Mouse (Mus musculus): Measurements from ENCODE around the gene Bcat1.
A peak's percentile ranks its signal among the peaks of the same experiment; 100 is the strongest.
"Not testable (repeated sequence)": the region's sequence is repeated elsewhere in the genome, so short reads cannot be mapped to it uniquely, and the experiment has no call there.

Bcat1 gene

DNA sequence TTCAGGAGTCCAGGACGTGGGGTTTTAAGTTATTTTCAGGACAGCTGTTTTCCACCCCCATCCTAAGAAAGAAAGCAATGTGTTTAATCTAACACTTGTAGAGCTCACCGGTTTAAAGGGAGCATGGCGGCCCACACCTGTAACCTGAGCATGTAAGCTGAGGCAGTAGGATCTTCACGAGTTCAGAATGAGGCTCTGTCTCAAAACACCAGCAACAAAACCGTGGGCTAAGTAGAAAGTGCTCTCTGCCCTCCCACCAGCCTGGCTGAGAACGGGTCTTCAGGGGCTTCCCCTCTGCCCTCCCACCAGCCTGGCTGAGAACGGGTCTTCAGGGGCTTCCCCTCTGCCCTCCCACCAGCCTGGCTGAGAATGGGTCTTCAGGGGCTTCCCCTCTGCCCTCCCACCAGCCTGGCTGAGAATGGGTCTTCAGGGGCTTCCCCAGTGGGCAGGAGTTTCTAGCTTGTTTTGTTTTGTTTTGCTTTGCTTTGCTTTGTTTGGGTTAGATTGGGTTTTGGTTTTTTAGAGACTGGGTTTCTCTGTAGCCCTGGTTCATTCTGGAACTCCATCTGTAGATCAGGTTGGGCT, 17.1 kb upstream of the Bcat1 start:
- ATAC-seq (ENCODE audit: low TSS enrichment) = not testable (repeated sequence)

DNA sequence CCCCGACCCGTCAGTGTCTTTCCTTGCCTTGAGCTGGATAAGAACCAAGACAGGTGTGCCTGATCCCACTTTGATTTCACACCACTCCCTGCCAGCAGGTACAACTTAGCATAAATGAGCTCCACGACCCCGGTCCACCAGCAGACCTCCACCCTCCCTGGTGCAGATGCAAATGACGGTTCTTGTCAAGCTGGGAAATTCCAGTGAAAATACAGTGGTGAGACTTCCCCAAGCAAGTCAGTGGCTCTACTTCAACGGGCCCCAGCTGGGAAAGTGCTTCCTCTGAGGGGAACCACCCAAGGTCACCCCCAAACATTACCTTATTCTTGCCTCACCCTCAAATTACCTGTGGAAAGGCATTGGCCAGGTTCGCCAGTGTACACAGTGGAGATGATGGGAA, 16.0 kb upstream of the Bcat1 start:
- no peak for ATAC-seq (ENCODE audit: low TSS enrichment)

DNA sequence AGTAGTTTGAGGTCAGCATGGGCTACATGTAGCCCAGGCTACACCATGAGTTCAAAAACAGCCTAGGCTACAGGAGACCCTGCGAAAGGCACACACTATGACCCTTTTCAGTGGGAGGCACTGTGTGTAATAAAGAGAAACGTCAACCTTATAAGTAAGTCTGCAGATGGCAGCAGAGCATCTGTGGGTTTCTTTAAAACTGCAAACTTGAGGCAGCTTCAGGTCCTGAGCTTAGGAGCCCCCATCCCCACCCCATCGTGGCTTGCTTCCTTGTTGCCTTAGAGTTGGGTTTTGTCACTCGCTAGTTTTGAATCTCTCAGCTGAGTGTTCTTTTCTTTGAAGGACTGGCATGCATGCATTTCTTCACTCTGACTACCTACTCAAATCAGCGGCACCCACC, 14.9 kb upstream of the Bcat1 start:
- ATAC-seq (ENCODE audit: low TSS enrichment) = no peak

DNA sequence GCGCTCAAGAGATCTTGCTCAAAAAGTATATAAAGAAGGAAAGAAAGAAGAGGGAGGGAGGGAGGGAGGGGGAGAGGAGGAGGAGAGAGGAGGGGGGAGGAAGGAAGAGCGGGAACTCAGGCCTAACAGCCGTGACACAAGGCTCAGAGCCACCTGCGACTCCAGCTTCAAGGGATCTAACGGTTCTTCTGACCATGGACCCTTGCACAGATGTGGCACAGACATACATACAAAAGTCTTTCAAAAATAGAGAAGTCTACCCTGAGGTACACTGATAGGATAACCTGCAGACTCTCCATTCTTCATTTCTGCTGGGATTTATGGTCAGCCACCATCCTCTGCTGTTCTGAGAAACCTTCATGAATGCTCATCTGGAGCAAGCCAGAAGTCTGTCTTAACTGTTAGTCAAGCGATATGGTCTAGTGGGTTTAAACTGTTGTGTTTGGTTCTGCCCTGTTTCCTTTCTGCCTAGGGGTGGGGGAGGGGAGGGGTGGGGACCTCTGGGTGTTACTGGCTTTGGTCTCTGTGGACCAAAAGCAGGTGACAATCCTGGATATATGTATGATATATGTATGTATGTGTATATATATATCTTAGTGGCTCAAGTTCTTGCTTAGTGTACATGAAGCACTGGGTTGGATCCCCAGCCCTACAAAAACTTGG, 14.3 kb upstream of the Bcat1 start:
- no peak for ATAC-seq (ENCODE audit: low TSS enrichment)

DNA sequence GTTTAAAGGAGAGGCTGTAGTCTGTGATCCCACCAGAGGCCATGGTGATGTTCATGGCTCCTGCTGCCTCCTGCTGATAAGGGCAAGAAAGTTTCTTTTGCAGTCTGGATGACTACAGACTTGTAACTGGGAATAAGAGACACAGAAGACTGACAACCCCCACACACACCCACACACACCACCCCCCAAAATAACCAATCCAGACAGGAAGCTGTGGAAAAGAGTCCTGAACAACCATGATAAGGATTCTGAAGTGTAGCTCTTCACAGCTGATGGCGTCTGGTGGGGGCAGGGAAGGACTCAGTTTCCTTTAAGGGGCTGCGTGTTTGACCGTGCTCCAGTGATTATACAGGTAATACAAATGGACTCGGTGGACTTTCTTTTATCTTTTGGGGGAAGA, 13.4 kb upstream of the Bcat1 start:
- no peak for ATAC-seq (ENCODE audit: low TSS enrichment)

DNA sequence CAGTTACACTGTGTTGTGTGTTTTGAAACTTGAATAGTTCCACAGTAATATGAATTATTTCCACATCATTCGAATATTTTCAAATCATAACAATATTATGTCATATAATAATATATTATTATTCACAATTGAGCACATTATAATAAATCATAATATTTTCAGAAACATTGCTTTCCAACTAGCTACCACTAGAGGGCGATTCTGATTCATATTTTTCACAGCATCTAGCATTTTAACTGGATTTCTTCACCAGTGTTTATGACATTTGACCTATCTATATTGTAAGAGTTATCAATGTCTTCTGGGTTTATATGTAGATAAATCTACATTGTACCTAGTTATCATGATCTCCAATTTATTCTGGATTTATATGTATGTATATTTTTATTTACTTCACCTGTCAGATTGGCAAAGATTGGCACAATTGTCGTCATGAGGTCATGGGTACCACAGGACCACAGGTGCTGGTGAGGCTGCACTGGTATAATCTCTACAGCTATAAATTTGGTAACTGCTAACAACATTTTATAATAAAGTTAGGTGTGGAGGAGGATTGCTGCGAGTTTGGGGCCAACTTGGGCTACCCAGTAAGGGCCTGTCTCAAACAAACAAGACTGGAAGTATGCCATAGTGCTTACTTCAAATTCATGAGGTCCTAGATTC, 12.6 kb upstream of the Bcat1 start:
- ATAC-seq (ENCODE audit: low TSS enrichment) = no peak

DNA sequence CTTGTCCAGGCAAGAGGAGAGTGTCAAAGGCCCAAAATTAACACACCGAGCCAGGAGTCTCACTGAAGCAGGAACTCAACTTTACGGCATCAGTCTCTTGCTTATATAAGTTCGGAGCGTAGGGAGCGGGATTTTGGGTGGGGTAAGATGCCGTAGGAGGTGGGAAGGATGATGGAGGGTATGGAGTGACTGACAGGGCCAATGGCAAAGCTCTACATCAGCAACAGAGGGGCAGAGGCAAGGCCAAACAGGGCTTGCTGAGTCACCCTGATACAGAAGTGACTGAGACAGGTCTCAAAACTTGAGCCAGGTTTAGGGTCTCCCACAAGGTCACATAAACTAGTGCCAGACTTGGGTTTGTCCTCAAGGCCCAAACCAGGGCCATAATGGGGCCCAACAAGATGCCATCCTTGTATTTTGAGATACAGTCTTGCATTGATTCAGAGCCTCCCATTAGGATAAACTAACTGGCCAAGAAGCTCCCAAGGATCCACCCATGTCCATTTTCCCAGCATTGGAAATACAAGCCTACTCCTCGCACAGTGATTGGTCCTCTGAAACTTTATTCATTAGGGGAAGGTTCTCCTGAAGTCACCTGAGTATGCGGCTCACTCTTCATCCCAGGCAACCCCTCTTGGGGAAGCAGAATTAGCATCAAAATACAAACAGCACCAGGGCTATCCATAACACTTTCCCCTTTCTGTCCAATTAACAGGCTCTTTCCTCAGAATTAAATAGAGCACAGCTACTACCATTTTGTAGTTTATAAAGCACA, 8.5 kb upstream of the Bcat1 start:
- ATAC-seq (ENCODE audit: low TSS enrichment) = no peak

DNA sequence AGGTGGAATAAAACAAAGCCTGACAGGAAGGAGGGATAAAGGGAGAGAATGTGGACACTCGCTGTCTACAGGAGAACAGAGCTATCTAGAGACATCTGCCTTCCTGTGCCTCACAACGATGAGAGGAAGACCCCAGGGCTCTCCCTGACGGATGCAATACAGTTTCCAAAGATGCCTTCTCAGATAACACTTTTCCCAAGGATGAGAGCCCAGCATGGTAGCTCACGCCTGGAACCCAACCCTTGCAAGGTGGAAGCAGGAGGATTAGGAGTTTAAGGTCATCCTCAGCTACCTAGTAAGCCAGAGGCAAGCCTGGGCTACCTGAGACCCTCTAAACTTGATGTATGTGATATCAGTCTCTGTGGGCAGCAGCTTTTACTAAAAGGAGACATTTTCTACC, 5.7 kb upstream of the Bcat1 start:
- ATAC-seq (ENCODE audit: low TSS enrichment) = no peak

DNA sequence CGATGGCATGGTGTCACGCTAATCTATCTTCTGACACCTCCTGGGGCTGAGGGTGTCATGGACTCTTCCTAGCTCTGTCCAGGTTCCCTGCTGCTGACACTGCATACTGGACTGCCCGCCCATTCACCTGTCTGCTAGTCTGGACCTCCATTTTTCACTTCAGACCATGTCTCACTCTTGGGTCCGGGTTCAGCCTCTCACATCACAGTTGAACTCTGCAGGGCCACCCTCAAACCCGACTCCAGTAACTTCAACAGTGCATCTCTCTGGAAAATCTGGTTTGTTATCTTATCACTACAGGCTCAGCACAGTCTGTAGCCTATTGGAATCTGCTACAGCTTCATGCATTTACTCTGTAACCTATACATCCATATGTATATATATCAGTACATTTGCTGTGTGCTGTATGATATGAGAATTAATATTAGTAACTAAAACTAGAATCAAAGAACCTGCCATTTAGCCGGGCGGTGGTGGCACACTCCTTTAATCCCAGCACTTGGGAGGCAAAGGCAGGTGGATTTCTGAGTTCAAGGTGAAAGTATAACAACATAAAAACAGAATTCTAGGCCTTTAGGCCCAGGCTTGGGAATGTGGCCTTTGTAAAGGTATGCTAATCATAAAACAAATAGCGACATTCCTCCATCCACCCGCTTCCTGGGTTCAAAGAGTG, 3.2 kb upstream of the Bcat1 start:
- no peak for ATAC-seq (ENCODE audit: low TSS enrichment)

DNA sequence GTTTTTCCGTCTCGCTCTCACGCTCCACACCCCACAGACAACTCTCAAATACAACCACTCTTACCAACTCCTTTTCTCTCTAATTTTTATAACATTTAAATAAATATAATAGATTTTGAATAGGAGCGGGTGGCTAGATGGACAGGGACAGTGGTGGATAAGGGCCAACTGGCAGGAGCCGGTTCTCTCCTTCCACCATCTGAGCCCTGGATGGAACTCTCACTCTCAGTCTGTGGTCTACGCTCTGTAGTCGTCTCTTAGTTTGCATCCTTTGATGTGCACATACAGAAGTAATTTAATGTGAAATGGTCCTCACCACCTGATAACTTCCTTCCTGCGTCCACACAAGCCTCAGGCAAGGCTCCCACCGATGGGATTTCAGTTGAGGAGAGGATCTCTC, 302 bp upstream of the Bcat1 start:
- ATAC-seq (ENCODE audit: low TSS enrichment) = no peak

DNA sequence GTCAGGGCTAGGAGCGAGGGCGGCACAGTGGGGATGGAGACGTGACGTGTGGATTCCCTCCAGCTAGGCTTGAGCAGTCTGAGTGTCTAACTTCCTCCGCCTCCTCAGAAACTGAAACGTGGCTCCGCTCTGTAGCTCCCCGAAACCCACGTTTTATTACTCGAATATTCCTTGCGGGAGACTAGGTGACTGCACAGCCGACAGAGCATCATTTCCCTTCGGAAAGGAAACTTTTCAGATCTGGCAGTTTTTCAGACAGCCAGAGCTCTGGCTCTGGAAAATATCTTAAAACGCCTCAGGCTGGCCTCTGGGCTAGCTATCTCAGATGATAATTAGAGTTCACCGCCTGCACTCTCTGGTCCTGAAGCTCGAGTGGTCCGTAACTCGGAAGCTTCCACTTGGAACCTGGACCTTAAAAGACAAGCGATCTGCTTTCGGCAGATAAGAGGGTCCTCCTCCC, 866 bp downstream of the Bcat1 start:
- ATAC-seq (ENCODE audit: low TSS enrichment) = peak; percentile 92

DNA sequence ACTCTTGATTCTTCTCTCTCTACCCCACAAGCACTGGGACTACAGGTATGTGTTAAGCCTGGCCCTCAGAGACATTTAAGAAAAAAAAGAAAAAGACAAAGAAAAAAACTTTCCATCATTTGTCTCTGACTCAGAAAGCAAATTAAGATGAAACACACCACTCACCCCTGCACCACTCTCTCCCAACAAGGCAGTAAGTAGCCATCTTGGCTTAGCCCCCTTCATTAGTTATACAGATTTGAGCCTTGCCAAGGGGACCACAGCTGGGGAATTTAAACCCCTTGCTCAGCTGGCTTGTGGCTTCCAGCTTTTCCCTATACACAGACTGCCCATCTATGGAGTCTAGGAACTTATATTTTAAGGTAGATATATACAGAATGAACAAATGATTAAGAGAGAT, 1.5 kb downstream of the Bcat1 start:
- ATAC-seq (ENCODE audit: low TSS enrichment) = no peak

DNA sequence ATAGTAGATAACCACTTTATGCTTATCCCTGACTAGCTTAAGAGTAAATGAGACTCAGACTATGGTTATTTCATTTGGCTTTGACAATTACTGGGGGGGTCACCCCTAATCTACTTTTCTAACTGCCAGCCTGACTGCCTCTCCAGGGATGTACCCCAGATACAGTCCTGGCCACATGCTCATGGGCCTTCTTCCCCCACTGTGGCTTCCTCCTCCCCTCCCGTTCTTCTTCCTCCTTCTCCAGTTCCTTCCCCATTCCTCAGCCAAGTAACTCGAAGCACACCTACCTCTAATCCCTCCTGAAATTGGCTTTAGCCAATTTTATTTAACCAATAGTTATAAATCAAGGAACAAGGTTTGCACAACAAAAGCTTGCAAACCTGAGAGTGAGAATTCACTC, 6.1 kb downstream of the Bcat1 start:
- no peak for ATAC-seq (ENCODE audit: low TSS enrichment)

DNA sequence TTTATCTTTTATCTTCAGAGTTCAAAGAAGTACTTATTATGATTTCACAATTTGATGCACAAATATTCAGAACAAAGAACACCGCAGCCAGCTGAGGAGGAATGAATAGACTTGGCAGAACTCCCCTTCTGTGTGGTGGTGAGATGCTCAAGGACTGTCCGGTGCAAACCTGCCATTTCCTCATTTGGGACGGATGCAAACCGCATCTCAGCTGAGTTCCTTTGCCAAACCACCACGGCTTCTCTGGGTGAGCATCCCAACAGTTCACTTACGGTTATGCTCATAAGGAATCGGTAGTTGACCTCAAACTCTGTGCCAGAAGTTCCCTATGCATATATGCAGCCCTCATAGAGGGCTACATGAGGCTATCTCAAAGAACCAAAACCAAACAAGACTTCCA, 6.6 kb downstream of the Bcat1 start:
- no peak for ATAC-seq (ENCODE audit: low TSS enrichment)

DNA sequence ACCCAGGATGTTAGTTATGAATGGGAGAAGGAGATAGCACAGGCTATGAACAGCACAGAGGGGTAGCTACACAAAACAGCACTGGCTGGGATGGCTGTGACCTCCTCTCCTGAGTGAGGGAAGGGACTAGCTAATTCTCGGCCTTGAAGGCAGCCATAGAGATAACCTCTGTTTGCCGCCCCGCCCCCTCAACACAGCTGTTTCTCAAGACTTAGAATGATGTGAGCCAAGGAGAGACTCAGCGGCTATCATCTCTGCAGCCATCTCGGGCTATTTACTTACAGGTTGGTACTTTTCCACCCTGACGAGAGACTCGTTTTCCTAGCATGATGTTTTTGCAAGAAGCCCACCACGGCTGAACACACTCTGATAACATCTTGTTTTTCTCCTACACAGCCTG, 8.3 kb downstream of the Bcat1 start:
- no peak for ATAC-seq (ENCODE audit: low TSS enrichment)

DNA sequence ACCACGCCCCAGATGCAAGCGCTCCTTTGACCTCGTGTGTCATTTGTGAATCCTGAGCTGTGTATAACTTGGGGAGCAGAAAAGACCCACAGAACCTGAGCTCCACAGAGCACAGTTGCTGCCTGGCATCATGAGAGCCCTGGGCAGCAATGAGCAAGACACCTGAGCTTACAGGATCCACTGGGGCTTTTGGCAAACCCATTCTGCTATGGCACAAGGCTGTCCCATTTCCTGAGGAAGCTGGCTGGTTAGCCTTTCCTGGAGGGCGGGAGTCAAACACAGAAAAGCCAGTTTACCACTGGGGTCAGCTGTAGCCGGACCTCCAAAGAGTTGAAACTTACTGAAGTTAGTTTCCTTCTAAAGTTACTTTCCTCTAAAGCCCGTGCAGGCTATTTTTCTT, 9.6 kb downstream of the Bcat1 start:
- ATAC-seq (ENCODE audit: low TSS enrichment) = no peak

DNA sequence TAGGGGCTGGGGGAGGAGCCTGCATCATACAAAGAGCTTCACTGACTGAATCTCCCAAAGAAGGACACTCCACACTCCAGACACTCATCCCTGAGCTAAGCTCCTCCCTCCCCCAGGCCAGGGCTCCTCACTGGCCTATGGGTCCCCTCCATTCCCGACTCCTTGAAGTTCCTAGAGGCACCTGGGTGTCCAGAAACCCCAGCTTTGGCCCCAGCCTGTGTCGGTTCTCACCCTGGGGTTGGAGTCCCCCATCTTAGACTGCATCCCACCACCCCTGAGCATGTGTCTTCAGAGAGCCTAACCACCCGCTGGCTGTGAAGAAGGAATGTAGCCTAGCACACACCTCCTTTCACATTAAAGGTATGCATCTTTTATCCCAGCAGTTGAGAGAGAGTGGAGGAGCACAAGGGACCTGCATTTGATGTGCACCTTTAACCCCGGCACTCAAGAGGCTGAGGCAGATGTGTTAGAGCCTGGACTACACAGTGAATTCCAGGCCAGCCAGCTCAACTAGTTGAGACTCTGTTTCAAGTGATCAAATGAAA, 10.6 kb downstream of the Bcat1 start:
- no peak for ATAC-seq (ENCODE audit: low TSS enrichment)

DNA sequence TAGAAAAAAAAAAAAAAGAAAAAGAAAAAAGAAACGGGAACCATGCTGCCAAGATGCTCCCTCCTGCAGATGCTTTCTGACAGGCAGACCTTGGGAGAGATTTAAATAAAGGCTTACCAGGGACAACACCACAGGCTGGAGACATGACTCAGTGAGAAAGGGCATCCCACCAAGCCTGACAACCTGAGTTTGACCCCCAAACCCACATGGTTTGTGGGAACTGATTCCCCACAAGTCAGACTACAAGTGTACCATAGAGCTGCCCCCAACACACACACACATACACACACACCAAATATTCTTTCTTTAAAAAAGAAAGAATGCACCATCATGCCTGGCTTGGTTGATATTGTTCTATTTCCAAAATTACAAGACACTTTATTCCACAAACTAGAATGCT, 11.9 kb downstream of the Bcat1 start:
- ATAC-seq (ENCODE audit: low TSS enrichment) = no peak

DNA sequence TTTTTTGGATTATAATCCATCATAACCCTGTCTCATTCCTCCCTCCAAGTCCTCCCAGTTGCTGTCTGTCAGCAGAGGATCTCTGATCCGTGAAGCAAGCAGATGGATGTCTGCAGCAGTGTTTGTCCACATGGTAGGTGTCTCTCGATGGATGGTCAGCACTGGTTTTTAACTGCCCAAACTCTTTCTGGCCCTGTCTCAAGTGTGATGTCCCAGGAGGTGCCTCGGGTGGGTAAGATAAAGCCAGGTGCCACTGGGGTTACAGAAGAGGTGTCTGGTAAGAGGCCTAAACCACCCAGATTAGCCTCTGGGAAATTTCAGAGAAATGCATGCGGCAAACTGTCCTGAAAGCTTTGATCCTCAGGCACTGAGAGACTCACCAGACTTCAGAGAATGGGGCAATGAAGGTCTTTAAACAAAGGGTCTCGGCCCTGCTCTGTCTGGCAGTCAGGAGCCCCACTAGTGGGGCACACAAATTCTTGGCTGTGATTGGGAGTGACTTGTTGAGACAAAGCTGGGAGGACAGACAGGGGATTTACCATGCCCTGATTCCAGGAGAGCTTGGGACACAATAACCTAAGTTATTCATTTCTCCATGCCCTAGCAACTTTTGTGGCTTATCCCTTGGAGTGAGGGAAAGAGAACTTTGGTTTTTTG, 12.6 kb downstream of the Bcat1 start:
- no peak for ATAC-seq (ENCODE audit: low TSS enrichment)

DNA sequence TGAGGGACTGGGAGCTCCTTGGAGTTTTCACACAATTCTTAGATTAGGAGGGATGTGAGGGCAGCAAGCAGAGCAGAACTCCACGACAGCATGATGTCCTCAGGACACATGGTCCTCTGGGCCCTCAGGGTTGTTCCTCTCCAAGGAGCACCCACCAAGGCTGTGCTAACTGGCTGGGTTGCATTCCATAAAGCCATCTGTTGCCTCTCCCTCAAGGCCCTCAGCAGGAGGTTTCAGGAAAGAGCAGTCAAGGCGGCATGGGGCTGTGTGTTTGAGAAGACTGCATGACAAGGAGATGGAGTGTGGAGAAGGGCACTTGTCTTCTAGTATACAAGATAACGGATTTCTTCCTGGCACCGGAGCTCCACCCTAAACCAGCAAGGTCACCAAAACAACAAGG, 13.2 kb downstream of the Bcat1 start:
- ATAC-seq (ENCODE audit: low TSS enrichment) = no peak

DNA sequence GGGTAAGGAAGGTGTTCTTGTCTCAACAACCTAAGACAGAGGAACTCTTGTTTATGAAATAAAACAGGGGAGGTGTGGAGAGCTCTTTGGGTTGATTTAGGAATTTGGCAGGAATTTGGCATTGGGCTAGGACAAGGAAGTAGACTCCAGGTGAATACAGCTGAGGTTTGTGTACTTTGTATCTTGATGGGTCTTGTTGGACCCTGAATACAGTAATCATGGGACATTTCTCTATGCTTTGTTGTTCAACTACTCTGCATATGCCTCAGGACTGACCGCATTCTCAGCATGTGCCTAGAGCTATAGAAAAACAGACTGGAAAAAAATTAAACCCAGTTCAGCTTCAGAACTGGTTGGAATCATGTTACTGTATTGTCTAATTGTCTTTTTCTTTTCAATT, 14.6 kb downstream of the Bcat1 start:
- ATAC-seq (ENCODE audit: low TSS enrichment) = no peak

Data from frontal cortex, adult (tissue).